Mouse (Mus musculus) urinary bladder, postnatal 14 days (tissue): ENCODE results near the gene Plekha8.

Experiments
- DNase-seq: peaks from one replicate; pipeline ENCODE4 v3.0.0; 2021; ENCODE audit warnings: low spot score

Gene Plekha8

GRCm38 (mm10) chr6:54643181-54643580 is 48.3 kb downstream of the Plekha8 start:
- DNase-seq: no peak

- DNase-seq: no peak
These were observed 60.7 kb downstream of the Plekha8 start for GRCm38 (mm10) chr6:54655471-54656095.

- DNase-seq: no peak
These were observed 63.0 kb downstream of the Plekha8 start for GRCm38 (mm10) chr6:54657861-54658260.

GRCm38 (mm10) chr6:54669868-54670267 is 75.0 kb downstream of the Plekha8 start:
- no peak for DNase-seq

- no peak for DNase-seq
These were observed 78.0 kb downstream of the Plekha8 start for GRCm38 (mm10) chr6:54672901-54673300.

- DNase-seq: no peak
These were observed 84.8 kb downstream of the Plekha8 start for GRCm38 (mm10) chr6:54679686-54680085.

- DNase-seq: peak; percentile 100
These were observed 86.2 kb downstream of the Plekha8 start, which contains the start of gene Mturn for GRCm38 (mm10) chr6:54680891-54681745. TSS of gene Mturn (plus strand) at chr6:54681624.

- DNase-seq: no peak
These were observed 87.0 kb downstream of the Plekha8 start for GRCm38 (mm10) chr6:54681746-54682428.

GRCm38 (mm10) chr6:54684085-54684484 is 89.2 kb downstream of the Plekha8 start:
- DNase-seq: no peak

GRCm38 (mm10) chr6:54685103-54685502 is 90.2 kb downstream of the Plekha8 start:
- DNase-seq: no peak

- no peak for DNase-seq
These were observed 90.9 kb downstream of the Plekha8 start for GRCm38 (mm10) chr6:54685716-54686395.

GRCm38 (mm10) chr6:54686946-54687737 is 92.2 kb downstream of the Plekha8 start:
- no peak for DNase-seq

GRCm38 (mm10) chr6:54688467-54689323 is 93.8 kb downstream of the Plekha8 start:
- DNase-seq: no peak

GRCm38 (mm10) chr6:54689686-54690085 is 94.8 kb downstream of the Plekha8 start:
- no peak for DNase-seq

- no peak for DNase-seq
These were observed 95.9 kb downstream of the Plekha8 start for GRCm38 (mm10) chr6:54690838-54691237.

GRCm38 (mm10) chr6:54691368-54692116 is 96.6 kb downstream of the Plekha8 start:
- DNase-seq: no peak

GRCm38 (mm10) chr6:54692201-54692600 is 97.3 kb downstream of the Plekha8 start:
- no peak for DNase-seq

GRCm38 (mm10) chr6:54693286-54693685 is 98.4 kb downstream of the Plekha8 start:
- no peak for DNase-seq
